Mouse (Mus musculus): ENCODE results near the gene Fam193b. TPM values are rescaled to one million over a fixed set of nuclear protein-coding genes. Genes with fewer than 3 reads are reported as not detected.
A peak's percentile ranks its signal among the peaks of the same experiment; 100 is the strongest.

Gene Fam193b
- polyA plus RNA-seq, 1 experiment, result 47.6 TPM

DNA sequence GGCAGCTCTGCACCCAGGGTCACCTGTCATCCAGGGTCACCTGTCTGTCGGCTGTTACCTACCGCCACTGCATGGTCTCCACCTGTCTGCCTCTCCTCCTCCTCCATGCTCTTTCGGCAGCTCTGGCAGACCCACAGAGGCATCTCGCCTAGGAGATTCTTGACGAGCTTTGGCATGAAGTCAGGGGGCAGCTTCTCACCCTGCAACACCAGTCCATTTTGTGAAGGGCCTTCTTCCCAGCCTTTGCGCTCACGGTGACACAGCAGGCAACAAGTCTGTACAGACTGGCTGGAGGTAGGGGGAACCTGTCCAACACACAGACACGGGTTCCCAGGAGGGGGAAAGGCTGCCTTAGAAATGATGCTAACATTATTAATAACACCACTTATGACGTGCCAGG lies 15.0 kb downstream of the Fam193b start:
- no peak for TF ChIP-seq POLR2A (IDR thresholded peaks at IDR 0.05; ENCODE audit: borderline replicate concordance, low read depth, low read length)
- no peak for TF ChIP-seq CTCF (IDR thresholded peaks at IDR 0.05; ENCODE audit: low read depth, low read length)
- Histone ChIP-seq H3K4me3 (ENCODE audit: insufficient read depth, low read length) (no peak overlapping the region), H3K4me1 (ENCODE audit: control insufficient read depth, insufficient read depth, low read length) (peaks cover 9% of the 10 kb centered on the region), H3K27ac (ENCODE audit: insufficient read depth, low read depth, low read length) (no peak overlapping the region)

DNA sequence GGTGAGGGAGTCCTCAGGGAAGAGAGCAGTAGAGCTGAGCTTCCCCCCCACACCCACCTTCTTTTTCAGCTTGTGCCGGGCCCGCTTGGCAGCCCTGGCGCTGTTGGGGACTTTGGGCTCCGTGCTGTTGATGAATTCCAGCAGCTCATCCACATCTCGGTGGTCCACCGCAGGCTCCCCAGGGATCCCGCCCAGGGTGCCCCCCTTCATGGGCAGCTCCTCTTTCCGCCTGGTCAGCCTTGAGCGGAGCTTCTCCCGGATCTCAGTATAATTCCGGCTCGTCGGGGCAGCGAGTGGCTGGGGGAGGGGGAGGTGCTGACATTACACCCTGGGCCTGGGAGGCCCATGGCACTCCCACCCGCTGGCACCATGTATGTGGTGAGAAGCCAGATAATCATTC lies 21.9 kb downstream of the Fam193b start:
- H3K4me1 ChIP-seq (ENCODE audit: control insufficient read depth, insufficient read depth, low read length), result no peaks in the 10 kb centered on the region
- no peak overlapping the region for H3K4me3 ChIP-seq (ENCODE audit: insufficient read depth, low read length)
- TF ChIP-seq POLR2A (IDR thresholded peaks at IDR 0.05; ENCODE audit: borderline replicate concordance, low read depth, low read length) (no peak), CTCF (IDR thresholded peaks at IDR 0.05; ENCODE audit: low read depth, low read length) (no peak)
- no peak overlapping the region for H3K27ac ChIP-seq (ENCODE audit: insufficient read depth, low read depth, low read length)

DNA sequence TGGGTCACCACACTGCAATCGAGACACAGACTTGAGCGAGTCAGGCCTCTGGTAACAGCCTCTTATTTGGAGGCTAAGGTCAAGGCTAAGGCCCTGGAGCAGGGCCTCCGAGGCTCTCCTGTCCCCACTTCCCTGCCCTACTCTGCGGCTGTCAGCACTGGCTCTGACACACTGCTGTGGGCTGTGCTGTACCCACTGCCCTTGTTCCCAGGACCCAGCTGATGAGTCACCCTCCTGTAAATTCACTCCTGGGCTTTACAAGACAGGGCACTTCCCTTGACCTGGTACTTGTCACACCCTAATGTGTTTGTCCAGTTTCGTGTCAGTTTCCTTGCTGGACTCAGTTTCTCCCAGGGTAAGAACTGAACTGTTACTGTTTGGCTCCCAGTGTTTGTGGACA lies 22.5 kb downstream of the Fam193b start:
- Histone ChIP-seq H3K4me3 (ENCODE audit: insufficient read depth, low read length) (no peak overlapping the region), H3K27ac (ENCODE audit: insufficient read depth, low read depth, low read length) (no peak overlapping the region), H3K4me1 (ENCODE audit: control insufficient read depth, insufficient read depth, low read length) (no peaks in the 10 kb centered on the region)
- TF ChIP-seq POLR2A (IDR thresholded peaks at IDR 0.05; ENCODE audit: borderline replicate concordance, low read depth, low read length) (no peak), CTCF (IDR thresholded peaks at IDR 0.05; ENCODE audit: low read depth, low read length) (no peak)

DNA sequence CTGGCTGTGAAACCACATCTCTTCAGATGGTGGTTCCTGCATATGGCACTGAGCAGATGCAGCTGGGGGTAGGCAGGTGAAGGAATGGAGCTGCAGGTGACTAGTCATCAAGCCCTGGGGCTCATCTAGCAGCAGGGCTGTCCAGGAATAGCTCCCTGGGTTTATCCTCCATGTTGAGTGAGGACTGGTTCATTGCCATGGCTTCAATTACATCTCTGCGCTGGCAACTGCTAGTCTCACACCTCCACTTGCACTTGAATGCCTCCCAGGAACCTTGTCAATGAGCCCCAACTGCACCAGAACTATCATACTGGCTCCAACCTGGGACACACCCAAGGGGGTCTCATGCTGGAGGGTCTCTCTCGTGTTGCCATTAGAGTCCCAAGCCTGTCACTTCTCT lies 23.0 kb downstream of the Fam193b start:
- Histone ChIP-seq H3K27ac (ENCODE audit: insufficient read depth, low read depth, low read length) (no peak overlapping the region), H3K4me1 (ENCODE audit: control insufficient read depth, insufficient read depth, low read length) (no peaks in the 10 kb centered on the region), H3K4me3 (ENCODE audit: insufficient read depth, low read length) (no peak overlapping the region)
- no peak for TF ChIP-seq POLR2A (IDR thresholded peaks at IDR 0.05; ENCODE audit: borderline replicate concordance, low read depth, low read length)
- TF ChIP-seq CTCF (IDR thresholded peaks at IDR 0.05; ENCODE audit: low read depth, low read length), result no peak

DNA sequence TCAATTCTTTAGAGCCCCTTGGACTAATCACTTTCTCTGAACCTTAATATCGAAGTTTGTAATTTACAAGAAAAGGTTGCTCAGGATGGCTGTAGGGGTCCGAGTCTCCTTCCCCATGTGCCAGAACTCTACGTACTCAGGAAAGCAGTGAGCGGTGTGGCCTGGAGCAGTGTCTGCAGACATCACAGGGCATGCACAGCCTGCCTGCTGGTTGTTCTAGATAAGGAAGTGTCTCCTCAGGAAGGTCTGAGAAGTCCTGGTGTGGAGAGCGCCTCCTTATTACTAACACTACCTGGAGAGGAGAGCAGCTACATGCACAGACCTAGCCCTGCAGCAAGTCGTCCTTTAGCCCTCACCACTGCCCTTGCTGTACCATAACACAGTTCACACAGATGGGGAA lies 26.1 kb downstream of the Fam193b start:
- H3K27ac ChIP-seq (ENCODE audit: insufficient read depth, low read depth, low read length), result no peak overlapping the region
- H3K4me3 ChIP-seq (ENCODE audit: insufficient read depth, low read length), result no peak overlapping the region
- H3K4me1 ChIP-seq (ENCODE audit: control insufficient read depth, insufficient read depth, low read length), result no peaks in the 10 kb centered on the region
- TF ChIP-seq POLR2A (IDR thresholded peaks at IDR 0.05; ENCODE audit: borderline replicate concordance, low read depth, low read length), result no peak
- TF ChIP-seq CTCF (IDR thresholded peaks at IDR 0.05; ENCODE audit: low read depth, low read length), result no peak

DNA sequence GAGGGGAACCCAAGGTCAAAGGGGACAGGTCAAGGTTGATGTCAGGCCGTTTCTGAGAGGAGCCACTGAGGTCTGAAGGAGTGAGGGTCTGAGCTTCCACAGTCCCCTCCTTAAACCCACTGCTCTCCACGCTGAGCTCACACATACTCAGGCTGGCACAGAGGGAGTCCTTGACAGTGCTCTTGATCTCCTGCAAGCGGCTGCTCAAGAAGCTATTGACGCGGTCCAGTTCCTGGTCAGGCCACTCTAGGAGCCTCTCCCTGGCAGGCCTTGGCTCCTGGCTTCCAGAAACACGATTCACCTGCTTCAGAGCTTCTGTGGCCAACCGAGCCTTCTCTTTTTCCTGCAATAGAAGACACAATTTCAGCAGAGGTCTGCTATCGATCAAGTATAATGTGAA lies 27.5 kb downstream of the Fam193b start:
- Histone ChIP-seq H3K4me3 (ENCODE audit: insufficient read depth, low read length) (no peak overlapping the region), H3K27ac (ENCODE audit: insufficient read depth, low read depth, low read length) (no peak overlapping the region), H3K4me1 (ENCODE audit: control insufficient read depth, insufficient read depth, low read length) (no peaks in the 10 kb centered on the region)
- TF ChIP-seq CTCF (IDR thresholded peaks at IDR 0.05; ENCODE audit: low read depth, low read length), result no peak

DNA sequence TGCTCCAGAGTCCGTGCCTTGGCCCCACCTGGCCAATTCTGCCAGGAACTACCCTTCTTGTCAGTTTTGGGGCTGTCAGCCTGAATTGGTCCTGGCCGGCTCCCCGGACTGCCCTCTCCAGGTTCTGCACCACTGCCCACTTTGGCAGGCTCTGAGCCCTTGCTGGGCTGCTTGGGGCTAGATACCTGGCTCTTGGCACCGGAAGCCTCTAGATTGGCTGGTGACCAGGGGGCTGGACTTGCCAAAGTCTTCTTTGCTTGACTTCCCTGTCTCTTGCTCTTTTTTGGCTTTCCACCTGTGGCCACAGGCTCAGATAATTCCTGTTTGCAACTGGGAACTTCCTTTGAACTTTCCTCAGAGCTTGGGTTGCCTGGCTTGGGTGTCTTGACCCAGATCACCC lies 28.0 kb downstream of the Fam193b start:
- TF ChIP-seq POLR2A (IDR thresholded peaks at IDR 0.05; ENCODE audit: borderline replicate concordance, low read depth, low read length) (no peak), CTCF (IDR thresholded peaks at IDR 0.05; ENCODE audit: low read depth, low read length) (no peak)
- H3K4me1 ChIP-seq (ENCODE audit: control insufficient read depth, insufficient read depth, low read length), result no peaks in the 10 kb centered on the region
- no peak overlapping the region for H3K4me3 ChIP-seq (ENCODE audit: insufficient read depth, low read length)
- H3K27ac ChIP-seq (ENCODE audit: insufficient read depth, low read depth, low read length), result no peak overlapping the region

DNA sequence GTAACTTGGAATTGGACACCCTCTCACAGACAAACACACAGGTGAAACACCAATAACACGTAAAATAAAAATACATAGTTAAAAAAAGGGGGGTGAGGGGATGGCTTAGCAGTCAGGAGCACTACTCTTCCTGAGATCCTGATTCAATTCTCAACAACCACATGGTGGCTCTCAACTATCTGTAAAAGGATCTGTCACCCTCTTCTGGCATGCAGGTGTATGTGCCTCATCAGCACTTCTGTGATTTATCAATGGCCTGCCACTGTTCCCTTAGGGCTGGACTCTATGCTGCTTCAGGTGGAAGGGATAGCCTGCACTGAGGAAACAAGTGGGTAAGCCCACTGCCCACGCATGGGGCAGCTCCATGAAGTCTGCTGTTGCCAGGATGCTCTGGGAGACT lies 30.0 kb downstream of the Fam193b start:
- no peak overlapping the region for H3K4me3 ChIP-seq (ENCODE audit: insufficient read depth, low read length)
- no peaks in the 10 kb centered on the region for H3K4me1 ChIP-seq (ENCODE audit: control insufficient read depth, insufficient read depth, low read length)
- TF ChIP-seq POLR2A (IDR thresholded peaks at IDR 0.05; ENCODE audit: borderline replicate concordance, low read depth, low read length), result no peak
- H3K27ac ChIP-seq (ENCODE audit: insufficient read depth, low read depth, low read length), result no peak overlapping the region

DNA sequence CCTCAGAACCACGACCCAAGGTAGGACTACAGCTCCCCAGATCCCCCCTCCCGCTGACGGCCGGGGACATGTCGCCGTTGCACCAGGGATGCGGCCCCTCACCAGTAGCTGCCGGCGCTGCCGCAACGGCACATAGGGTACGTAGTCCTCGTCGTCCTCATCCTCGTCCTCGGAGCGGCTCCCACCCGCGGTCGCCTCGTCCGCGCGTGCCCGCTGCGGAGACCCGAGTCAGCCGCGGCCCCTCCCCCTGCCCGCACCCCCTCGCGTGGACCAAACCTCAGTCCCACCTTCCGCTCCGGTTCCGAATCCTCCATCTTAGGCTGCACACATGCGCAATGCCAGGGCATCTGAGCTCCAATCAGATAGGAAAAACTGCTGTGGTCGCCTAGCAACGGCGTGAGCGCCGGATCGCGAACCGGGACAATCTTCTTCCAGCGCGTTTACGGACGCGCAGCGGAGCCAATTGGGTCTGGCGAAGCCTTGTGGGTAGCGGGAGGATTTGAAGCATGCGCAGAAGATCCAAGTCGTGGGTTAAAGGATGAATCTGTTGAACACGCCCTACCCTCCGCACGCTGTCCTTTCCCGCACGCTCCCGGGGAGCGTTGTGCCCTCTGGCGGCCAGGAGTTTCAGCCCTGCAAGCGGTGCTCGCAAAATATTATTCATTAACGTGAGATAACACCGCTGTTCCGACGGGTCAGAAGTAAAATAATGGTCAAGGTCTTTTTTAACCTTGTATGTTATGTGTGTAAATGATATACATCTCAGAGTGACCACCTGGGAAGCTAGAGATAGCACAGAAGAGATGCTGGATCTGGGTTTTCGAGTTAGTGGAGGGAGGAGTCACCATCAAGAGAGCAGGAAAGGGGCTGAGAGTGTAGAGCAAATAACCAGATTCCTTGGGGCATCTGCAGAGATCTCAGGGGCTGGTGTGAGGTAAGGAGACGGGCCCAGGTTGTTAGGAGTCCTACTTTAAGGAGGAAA lies 34.4 kb downstream of the Fam193b start, which contains the start of gene Ddx41:
Gene Ddx41 (minus strand): TSS at position 465 of the 982 bp plus-strand sequence.
- Histone ChIP-seq H3K27ac (ENCODE audit: insufficient read depth, low read depth, low read length) (no peak within 1 kb of the TSS; the same call in 1 of the 2 replicates), H3K4me3 (ENCODE audit: insufficient read depth, low read length) (peak within 1 kb of the TSS; percentile 96), H3K4me1 (ENCODE audit: control insufficient read depth, insufficient read depth, low read length) (peaks cover 8% of the 10 kb centered on the region; the same call in 1 of the 2 replicates)
- TF ChIP-seq POLR2A (IDR thresholded peaks at IDR 0.05; ENCODE audit: borderline replicate concordance, low read depth, low read length) (0 out of 2 replicates have a peak, but pooled peaks have one; percentile 15), CTCF (IDR thresholded peaks at IDR 0.05; ENCODE audit: low read depth, low read length) (peak; percentile 80)

DNA sequence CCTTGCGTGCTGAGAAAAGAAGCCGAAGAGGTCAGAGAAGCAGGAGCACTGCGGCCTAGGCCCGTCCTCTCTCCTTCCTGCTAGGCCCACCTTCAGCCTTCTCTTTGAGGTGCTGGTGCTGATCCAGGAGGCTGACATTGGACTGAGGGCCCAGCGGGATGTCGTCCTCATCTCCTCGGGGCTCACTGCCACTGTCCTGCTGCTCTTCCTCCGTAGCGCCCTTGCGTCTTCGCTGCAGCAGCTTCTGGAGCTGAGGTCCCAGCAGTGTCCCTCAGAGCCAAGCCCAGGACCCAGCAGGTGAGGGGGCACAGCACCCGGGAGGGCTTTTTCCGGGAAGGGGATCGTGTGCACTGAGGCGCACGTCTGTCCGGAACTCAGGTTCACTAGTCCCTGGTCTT lies 35.1 kb downstream of the Fam193b start:
- H3K27ac ChIP-seq (ENCODE audit: insufficient read depth, low read depth, low read length), result no peak overlapping the region; the same call in 1 of the 2 replicates
- TF ChIP-seq CTCF (IDR thresholded peaks at IDR 0.05; ENCODE audit: low read depth, low read length) (no peak), POLR2A (IDR thresholded peaks at IDR 0.05; ENCODE audit: borderline replicate concordance, low read depth, low read length) (no peak)
- H3K4me3 ChIP-seq (ENCODE audit: insufficient read depth, low read length), result peak overlapping the region; percentile 96
- peaks cover 8% of the 10 kb centered on the region; the same call in 1 of the 2 replicates for H3K4me1 ChIP-seq (ENCODE audit: control insufficient read depth, insufficient read depth, low read length)
